Mouse (Mus musculus) spleen, postnatal 14 days (tissue): ENCODE data around the gene Vps53.
"Not testable (repeated sequence)": the region's sequence is repeated elsewhere in the genome, so short reads cannot be mapped to it uniquely, and the experiment has no call there.

Source experiments
- DNase-seq, 2 experiments: peaks; one replicate each; pipeline ENCODE4 v3.0.0; 2021 to 2022; ENCODE audit warnings: low spot score in 2 of 2

The Vps53 gene

GRCm38 (mm10) chr11:76179495-76180145 is at the start of gene Vps53, which contains the start of gene Fam57a:
Vps53 (minus strand) TSS chr11:76179647.
Fam57a (plus strand) TSS chr11:76179671.
- DNase-seq = peak; percentile 63 to 72

- DNase-seq = no peak
Observed at GRCm38 (mm10) chr11:76225051-76225450, 45.6 kb upstream of the Vps53 start.

GRCm38 (mm10) chr11:76224631-76225030 is 45.2 kb upstream of the Vps53 start:
- DNase-seq = no peak

- peak; percentile 92 to 94 for DNase-seq
Observed at GRCm38 (mm10) chr11:76217390-76217800, 37.9 kb upstream of the Vps53 start, which contains the start of the genes Dbil5 and Gemin4. Dbil5 (plus strand) TSS chr11:76217608. Gemin4 (minus strand) TSS chr11:76217664.

- peak in 1 of 2 experiments; percentile 7 for DNase-seq
Observed at GRCm38 (mm10) chr11:76216681-76217389, 37.4 kb upstream of the Vps53 start.

GRCm38 (mm10) chr11:76216049-76216540 is 36.6 kb upstream of the Vps53 start:
- no peak for DNase-seq

- DNase-seq = no peak
Observed at GRCm38 (mm10) chr11:76215011-76215410, 35.6 kb upstream of the Vps53 start.

- no peak for DNase-seq
Observed at GRCm38 (mm10) chr11:76213841-76214240, 34.4 kb upstream of the Vps53 start.

- DNase-seq = not testable (repeated sequence)
Observed at GRCm38 (mm10) chr11:76211595-76211994, 32.1 kb upstream of the Vps53 start.

- no peak for DNase-seq
Observed at GRCm38 (mm10) chr11:76210228-76210985, 31.0 kb upstream of the Vps53 start.

GRCm38 (mm10) chr11:76206793-76207192 is 27.3 kb upstream of the Vps53 start:
- DNase-seq = no peak

- DNase-seq = peak; percentile 53 to 61
Observed at GRCm38 (mm10) chr11:76201761-76202674, 22.6 kb upstream of the Vps53 start.

- DNase-seq = no peak
Observed at GRCm38 (mm10) chr11:76196977-76197469, 17.6 kb upstream of the Vps53 start.

- no peak for DNase-seq
Observed at GRCm38 (mm10) chr11:76196275-76196976, 17.0 kb upstream of the Vps53 start.

GRCm38 (mm10) chr11:76186908-76187307 is 7.5 kb upstream of the Vps53 start:
- no peak for DNase-seq

- no peak for DNase-seq
Observed at GRCm38 (mm10) chr11:76183745-76184144, 4.3 kb upstream of the Vps53 start.

GRCm38 (mm10) chr11:76180146-76180540 is 696 bp upstream of the Vps53 start:
- DNase-seq = no peak

- DNase-seq = peak in 1 of 2 experiments; percentile 3
Observed at GRCm38 (mm10) chr11:76178726-76179494, 537 bp downstream of the Vps53 start.

GRCm38 (mm10) chr11:76170207-76170606 is 9.2 kb downstream of the Vps53 start:
- DNase-seq = no peak
